Mouse (Mus musculus) right cerebral cortex, postnatal 36 days (tissue): ENCODE results near the gene Gm8909.
"Not testable (repeated sequence)": the region's sequence is repeated elsewhere in the genome, so short reads cannot be mapped to it uniquely, and the experiment has no call there.

Experiments
- DNase-seq, 2 experiments: peaks; one replicate each; pipeline ENCODE4 v3.0.0; 2022; ENCODE audit warnings: low spot score in 2 of 2, mixed read lengths in 1 of 2

Gene Gm8909

GRCm38 (mm10) chr17:36168039-36168652 is at the start of gene Gm8909:
Gm8909 (minus strand) TSS chr17:36168537.
- no peak for DNase-seq

GRCm38 (mm10) chr17:36215586-36215985 is 47.2 kb upstream of the Gm8909 start:
- DNase-seq: no peak

DNA sequence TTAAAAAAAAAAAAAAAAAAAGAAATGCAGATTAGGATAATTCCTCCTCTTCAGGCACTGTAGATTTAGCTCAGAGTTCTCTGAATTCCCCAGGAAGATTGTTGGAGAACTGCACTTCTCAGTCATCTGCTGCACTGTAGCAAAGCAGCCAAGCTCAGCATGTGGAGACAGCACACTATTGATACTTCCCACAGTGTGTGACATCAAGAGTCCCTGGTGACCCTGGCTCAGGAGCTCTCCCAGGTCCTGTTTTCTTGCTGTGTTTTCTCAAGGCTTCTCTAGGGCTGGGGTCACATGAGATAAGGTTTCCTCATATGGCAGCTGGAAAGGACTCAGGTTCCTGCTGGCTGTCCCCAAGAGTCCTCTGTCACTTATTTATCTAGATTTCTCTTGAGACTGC is 38.5 kb upstream of the Gm8909 start:
- no peak for DNase-seq

DNA sequence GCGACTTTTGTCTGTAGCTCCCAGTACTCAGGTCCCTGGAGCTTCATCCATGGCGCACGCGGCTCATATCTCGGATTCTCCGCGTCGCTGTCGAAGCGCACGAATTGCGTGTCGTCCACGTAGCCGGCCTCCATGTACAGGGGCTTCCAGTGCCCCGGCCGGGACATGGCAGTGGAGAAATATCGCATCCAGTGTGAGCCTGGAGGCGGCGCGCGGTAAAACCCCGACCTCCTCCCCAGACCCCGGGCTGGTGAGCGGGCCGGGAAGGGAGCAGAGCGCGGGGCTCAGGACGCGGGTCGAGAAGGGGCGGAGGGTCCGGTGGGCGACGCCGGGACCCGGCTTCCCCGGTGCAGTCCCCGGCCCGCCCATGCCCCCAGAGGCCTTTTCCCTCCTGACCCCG is 37.5 kb upstream of the Gm8909 start:
- no peak for DNase-seq

- no peak for DNase-seq
These were observed 37.1 kb upstream of the Gm8909 start for GRCm38 (mm10) chr17:36205456-36205855.

- no peak for DNase-seq
These were observed 33.5 kb upstream of the Gm8909 start for GRCm38 (mm10) chr17:36201851-36202250.

GRCm38 (mm10) chr17:36198317-36198716 is 30.0 kb upstream of the Gm8909 start:
- no peak for DNase-seq

- DNase-seq: no peak
These were observed 26.1 kb upstream of the Gm8909 start for GRCm38 (mm10) chr17:36194471-36194870.

DNA sequence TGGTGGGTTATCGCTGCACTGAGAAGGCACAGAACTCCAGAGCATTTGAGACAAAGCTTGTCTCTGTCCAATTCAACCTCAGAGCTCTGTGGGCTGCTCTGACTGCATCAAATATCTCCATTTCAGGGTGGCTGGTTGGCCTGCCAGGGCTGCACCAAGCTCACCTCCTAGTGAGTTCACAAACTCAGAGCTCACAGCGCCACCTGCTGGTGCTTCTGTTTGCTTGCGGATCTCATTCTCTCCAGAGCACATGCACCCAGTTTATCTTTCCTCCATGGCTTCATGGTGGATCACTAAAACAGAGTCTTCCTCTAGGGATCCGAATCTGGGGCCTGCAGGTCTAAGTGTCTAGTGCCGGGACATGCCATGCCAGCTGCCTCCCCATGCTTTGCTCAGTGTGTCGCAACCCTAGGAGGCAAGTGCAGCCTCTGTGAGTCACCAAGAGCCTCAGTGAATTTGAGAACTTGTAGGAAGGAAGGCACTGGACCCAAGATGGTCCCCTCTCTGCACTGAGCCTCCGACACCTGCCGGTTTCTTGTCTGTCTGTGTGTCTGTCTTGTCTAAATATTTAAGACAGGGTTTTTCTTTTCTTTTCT is 25.3 kb upstream of the Gm8909 start:
- peak; percentile 11 to 16 for DNase-seq

- no peak for DNase-seq
These were observed 24.0 kb upstream of the Gm8909 start for GRCm38 (mm10) chr17:36192371-36192770.

- no peak for DNase-seq
These were observed 21.8 kb upstream of the Gm8909 start, which contains the start of gene H2-T3 for GRCm38 (mm10) chr17:36190169-36190507. H2-T3 (minus strand) TSS chr17:36190287.

DNA sequence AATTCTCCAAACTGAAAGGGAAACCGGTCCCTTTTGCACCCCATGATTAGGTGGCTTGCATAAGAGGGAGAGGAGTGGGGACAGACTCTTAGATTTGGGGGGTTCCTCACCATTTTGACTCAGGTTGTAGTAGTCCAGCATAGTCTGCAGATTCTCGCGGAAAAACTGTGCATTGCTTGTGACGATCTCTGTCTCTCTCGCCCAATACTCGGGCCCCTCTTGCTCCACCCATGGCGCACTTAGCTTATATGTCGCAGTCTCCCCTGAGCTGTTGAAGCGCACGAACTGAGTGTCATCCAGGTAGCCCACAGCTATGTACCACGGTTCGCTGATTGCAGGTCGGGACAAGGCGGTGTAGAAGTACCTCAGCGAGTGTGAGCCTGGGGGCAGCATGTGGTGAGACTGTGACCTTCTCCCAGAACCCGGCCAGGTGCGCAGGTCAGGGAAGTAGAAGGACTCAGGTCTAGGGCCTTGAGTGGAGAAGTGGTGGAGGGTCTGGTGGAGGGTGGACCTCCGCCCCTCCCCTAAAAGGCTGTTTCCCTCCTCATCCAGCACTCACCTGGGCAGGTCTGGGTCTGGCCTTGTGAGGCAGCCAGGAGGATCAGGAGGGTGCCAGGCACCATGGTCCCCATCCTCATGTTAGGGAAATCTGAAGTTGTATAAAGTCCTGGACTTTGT is 21.3 kb upstream of the Gm8909 start:
- no peak for DNase-seq

- no peak for DNase-seq
These were observed 19.2 kb upstream of the Gm8909 start for GRCm38 (mm10) chr17:36187540-36187939.

DNA sequence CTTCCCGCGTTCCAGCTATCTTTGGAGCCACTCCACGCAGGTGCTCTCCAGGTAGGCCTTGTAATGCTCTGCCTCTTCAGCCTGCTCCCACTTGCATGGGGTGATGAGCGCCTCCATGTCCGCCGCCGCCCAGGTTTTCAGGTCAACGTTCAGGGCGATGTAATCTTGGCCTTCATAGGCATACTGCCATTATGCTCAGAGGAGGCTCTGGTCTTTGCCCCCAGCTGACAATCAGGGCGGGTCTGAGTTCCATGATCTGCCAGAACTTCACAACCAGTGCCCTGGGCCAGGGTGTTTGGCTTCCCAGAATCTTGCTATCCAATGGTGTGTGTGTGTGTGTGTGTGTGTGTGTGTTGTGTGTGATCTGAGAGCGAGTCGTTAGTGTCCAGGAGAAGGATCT is 13.9 kb upstream of the Gm8909 start:
- DNase-seq: no peak

GRCm38 (mm10) chr17:36179446-36179845 is 11.1 kb upstream of the Gm8909 start:
- DNase-seq: not testable (repeated sequence)

GRCm38 (mm10) chr17:36178938-36179337 is 10.6 kb upstream of the Gm8909 start:
- not testable (repeated sequence) for DNase-seq

DNA sequence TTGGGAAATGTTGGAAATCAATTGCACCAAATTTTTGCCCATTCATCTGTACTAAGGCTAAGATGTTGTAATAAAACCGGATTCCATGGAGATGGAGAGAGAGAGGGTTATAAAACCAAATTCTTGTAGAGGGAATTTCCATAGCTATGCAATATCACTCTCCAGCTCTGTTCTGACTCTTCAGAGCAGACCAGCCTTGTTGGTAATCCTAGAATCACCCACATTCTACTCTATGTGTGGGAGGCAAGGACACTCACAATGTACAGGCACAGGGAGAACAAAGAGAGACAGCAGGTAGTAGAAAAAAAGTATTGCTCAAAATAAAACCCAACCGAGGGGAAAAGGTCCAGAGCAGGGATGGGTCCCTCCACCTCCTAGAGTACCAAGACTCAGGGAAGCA is 7.8 kb upstream of the Gm8909 start:
- DNase-seq: not testable (repeated sequence)

GRCm38 (mm10) chr17:36170287-36170814 is 2.0 kb upstream of the Gm8909 start:
- DNase-seq: no peak

DNA sequence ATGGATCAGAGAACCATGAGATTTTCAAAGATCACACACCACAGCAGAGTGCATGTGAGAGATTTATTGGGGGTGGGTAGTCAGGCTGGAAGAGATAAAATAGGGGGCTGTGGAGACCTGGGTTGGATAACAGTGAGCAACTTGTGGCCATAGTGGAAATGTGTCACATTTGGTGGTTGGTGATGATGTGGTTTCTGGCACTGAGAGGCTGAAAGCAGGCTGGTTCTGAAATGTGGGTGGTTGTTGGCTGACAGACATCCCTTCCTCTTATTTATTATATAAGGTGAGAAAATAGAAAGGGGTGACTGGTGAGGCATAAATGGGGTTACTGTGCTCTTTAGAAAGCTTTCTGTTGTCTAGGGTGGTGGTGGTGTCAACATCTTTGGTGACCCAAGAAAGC is 1.4 kb upstream of the Gm8909 start:
- no peak for DNase-seq

DNA sequence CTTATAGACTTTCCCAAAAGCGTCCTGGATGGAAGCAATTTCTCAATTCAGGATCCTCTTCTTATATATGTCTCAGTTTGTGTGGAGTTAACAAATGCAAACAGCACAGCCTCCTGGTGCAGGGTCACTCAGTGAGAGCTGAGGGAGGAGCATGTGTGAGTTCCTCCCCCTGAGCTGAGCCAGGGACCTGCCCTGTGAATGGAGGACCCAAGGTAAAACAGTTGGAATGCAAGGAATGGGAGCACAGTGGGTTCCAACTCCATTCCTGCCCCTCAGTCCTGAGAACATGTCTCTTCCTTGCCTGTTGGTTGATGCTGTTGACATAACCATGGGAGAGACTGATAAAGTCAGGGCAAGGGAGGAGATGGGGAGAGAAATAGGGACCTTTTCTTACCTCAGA is 757 bp upstream of the Gm8909 start:
- DNase-seq: not testable (repeated sequence)

DNA sequence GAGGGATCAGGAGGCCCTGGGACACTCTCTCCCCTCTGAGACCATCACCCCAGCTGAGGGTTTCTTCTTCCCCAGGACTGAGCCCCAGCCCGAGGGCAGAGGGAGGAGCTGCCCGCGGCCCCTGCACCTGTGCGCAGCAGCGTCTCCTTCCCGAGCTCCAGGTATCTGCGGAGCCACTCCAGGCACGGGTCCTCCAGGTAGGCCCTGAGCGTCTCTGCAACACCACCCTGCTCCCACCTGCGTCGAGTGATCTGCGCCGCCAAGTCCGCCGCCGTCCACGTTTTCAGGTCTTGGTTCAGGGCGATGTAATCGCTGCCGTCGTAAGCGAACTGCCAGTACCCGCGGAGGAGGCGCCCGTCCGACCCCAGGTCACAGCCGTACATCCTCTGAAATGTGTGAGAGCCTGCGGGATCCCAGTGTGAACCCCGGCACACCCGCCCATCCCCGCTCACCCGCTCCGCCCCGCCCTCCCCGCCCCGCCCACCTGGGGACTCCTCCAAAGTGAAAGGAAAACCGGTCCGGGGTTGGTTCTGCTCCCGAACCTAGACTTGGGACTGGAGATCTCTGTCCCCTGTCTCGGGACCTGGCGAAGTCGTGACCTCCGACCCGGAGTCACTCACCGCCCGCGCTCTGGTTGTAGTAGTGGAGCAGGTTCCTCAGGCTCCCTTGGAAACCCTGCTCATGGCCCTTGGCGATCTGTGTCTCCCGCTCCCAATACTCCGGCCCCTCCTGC is 865 bp downstream of the Gm8909 start:
- no peak for DNase-seq

DNA sequence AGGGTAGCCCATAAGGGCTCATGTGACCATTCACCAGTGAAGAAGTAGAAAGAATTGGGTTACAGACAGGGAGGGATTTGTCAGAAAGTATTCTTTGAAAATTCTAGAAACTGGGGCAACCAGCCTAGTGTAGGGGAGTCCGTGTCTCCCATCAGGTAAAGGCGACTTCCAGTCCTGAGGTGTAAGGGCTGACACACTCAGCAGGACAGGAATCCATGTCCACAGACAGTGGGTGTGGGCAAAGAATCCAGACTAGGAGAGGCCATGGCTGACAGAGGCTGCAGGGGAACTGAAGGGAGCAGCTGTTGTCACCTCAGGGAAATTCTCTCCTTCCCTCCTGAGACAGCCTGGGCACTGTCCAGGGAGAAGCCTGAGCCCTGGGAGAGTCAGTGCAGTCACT is 1.4 kb downstream of the Gm8909 start:
- not testable (repeated sequence) for DNase-seq
